Mouse (Mus musculus) heart, postnatal 10 days (tissue): Measurements from ENCODE around the gene Dnajb14. TPM values are rescaled to one million over a fixed set of nuclear protein-coding genes. Genes with fewer than 3 reads are reported as not detected.
A peak's percentile ranks its signal among the peaks of the same experiment; 100 is the strongest.
"Not testable (repeated sequence)": the region's sequence is repeated elsewhere in the genome, so short reads cannot be mapped to it uniquely, and the experiment has no call there.

ENCODE experiments used
- DNase-seq, 2 experiments: peaks; one replicate each; pipeline ENCODE4 v3.0.0; 2021
- intact Hi-C: fragments of 180-260 bp; cut with DNase I; formaldehyde crosslinking; loops from one replicate; pipeline ENCODE4 v1.15.1; 2025
- total RNA-seq, 2 experiments: library from RNA; stranded (reverse); gene quantifications; 2 replicates each; pipeline ENCODE4 v1.2.3; 2021

Gene Dnajb14
- 10 to 100 TPM; 12.1 to 12.8 TPM for total RNA-seq

- intact Hi-C loops, result loop anchor here (2.0 to 10.0 kb wide), 2 partner anchors 121 to 657 kb away; partner anchors contain the start of gene Eif4e
- peak; percentile 65 to 76 for DNase-seq
These were observed at the start of gene Dnajb14 for GRCm38 (mm10) chr3:137867437-137868093. Dnajb14 (plus strand) TSS chr3:137867675.

DNA sequence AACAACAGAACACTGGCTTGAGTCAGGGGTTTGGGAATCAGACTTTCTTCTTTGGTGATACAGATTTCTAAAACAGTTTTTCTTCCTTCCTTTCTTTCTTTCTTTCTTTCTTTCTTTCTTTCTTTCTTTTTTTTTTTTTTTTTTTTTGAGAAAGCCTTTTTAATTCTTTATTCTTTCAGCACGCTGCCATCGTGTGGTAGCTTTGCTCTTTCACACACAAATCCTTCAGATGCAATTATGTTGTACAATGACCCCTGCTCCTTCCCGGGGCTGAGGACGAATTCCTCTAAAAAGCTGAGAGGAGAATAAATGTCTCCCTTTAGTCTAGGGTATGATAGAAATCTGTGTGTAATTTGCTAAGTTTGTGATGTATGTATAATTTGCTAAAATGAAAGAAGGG is 48.8 kb upstream of the Dnajb14 start:
- intact Hi-C loops, result loop anchor here (5.0 kb wide), 1 partner anchor 41 kb away; no protein-coding TSS in a partner anchor
- DNase-seq, result peak in 1 of 2 experiments; percentile 15

DNA sequence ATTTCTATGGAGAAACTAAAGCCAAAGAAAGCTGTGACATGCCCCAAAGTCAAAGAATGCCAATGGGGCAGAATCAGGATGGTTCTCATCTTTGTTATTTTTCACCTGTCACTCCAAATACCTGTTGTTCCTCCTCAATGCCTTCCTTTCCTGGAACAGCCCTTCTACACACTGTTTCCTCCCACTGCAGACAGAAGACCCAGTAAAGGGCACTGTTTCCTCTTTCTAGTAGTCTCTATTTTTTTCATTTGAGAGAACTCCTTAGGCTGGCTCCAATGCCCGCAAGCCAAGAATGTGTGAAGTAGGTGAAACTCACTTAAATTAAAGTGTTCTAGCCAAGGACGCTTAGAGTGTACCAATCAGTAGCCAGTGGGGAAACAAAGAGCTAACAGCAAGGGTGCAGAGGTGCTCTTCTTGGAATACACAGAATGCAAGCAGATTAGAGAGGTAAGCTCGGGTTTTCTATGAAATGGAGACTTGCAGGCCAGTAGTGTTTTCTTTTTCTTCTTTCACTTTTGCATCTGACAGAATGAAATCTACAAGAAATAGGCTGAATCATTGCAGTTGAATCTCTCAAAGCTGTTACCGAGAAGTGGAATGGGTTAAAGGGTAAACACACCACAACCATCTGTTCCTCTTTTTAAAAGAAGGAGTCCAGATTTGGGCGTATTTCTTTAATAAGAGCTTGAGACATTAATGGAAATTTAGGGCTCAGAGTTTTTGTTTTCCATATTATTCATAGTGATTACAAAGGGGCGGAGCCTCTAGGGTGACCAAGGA is 46.6 kb upstream of the Dnajb14 start:
- no peak for DNase-seq
- intact Hi-C loops, result no loop called here

GRCm38 (mm10) chr3:137823317-137823716 is 44.2 kb upstream of the Dnajb14 start:
- no peak for DNase-seq
- intact Hi-C loops, result no loop called here

DNA sequence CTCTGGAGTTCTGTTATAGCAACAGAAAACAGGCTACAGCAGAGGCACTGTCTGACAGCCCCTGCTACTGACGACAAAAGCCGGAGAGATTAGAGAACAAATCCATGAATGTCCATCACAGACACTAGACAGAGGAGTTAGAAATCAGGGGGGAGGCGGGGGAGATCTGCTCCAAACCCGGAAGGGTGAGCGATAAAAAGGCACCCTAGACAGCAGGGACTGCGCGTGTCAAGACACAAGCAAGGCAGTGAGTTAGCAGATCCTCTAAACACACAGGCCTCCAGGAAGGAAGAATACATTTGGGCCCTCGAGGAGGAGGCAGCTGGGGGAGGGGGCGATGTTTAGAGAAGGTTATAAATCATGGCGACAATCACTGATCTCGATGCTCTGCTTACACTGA is 39.8 kb upstream of the Dnajb14 start:
- peak; percentile 5 to 12 for DNase-seq
- intact Hi-C loops, result no loop called here

DNA sequence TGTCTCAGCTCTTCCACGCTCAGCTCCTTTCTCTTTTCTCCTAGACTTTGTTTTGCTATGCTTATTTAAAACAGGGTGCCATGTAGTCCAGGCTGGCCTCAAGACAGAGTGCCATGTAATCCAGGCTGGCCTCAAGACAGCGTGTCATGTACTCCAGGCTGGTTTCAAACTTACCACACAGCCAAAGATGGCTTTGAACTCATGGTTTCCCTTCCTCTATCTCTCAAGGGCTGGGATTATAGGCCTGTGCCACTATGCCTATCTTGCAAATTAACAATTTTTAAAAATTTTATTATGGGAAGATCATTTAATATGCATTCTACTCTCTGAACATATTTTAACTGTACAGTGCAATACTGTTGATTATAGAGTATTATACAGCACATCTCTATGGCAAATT is 36.3 kb upstream of the Dnajb14 start:
- no peak for DNase-seq
- intact Hi-C loops, result no loop called here

DNA sequence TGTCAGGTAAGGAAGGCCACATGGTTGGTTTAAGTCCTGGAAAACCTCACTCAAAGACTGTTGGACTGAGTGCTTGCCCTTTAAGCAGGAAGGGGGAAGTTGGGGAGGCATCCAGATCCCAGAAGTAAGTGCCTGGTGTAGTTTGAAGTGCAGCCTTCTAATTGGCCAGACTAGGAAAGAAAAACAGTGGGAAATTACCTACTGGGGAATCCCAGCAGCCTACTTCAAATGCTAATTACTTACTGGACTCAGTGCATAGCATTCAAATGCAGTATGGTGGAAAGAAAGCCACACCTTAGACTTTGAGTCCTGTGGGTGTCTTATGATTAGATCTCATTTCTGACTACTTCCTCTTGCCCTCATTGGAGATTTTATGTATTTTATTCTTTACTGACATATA is 34.3 kb upstream of the Dnajb14 start:
- intact Hi-C loops, result no loop called here
- no peak for DNase-seq

DNA sequence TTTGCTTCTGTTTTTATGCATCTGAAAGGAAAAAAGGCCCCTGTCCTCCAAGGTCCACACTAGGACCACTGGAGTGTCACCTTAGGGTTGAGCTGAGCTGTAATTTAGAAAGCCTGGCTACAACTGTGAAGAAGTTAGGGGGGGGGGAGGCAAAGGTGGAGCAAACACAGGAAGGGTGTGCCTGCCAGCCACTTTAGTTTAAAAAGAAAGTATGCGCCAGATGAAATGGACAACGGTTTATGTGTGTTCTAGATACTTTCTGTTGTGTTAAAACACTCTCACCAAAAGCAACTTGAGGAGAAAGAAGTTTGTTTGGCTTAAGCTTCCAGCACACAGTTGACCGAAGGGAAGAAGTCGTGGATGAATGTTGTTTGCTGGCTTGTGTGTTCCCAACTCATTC is 33.8 kb upstream of the Dnajb14 start:
- intact Hi-C loops, result no loop called here

GRCm38 (mm10) chr3:137836543-137836942 is 30.9 kb upstream of the Dnajb14 start:
- intact Hi-C loops, result no loop called here
- DNase-seq, result peak; percentile 10 to 15

More for the DNA sequence above, 33.8 kb upstream of the Dnajb14 start:
- DNase-seq, result no peak

- DNase-seq, result no peak
- intact Hi-C loops, result no loop called here
These were observed 29.3 kb upstream of the Dnajb14 start for GRCm38 (mm10) chr3:137838160-137838559.

DNA sequence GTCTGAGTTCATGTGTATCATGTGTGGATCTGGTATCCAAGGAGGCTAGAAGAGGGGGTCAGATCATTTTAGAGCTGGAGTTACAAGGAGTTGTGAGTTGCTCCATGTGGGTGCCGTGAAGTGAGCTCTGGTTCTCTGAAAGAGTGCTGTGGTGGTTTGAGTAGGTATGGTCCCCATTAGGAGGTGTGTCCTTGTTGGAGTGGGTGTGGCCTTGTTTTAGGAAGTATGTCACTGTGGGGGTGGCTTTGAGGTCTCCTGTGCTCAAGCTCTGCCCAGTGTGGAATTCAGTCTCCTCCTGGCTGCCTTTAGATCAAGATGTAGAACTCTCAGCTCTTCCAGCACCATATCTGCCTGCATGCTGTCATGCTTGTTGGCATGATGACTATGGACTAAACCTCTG is 24.5 kb upstream of the Dnajb14 start:
- DNase-seq, result no peak
- intact Hi-C loops, result no loop called here

GRCm38 (mm10) chr3:137844263-137844662 is 23.2 kb upstream of the Dnajb14 start:
- intact Hi-C loops, result no loop called here
- no peak for DNase-seq

DNA sequence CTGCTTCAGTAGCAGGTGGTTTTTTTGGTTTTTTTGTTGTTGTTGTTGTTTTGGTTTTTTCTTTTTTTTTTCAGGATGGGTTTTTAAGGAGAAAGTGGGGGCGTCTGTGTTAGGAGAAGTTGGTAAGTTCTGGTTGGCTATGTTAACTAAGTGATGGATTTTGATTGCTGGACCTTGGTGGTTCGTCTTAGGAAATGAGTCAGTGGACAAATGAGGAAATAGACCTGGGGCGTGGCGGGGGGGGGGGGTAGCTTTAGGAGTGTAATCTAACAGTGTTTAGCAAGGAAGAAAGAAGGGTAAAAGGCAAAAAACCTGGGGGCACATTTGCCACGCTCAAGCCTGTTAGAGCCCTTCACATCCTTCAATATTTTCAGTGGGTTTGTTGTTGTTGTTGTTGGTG is 20.9 kb upstream of the Dnajb14 start:
- no peak for DNase-seq
- intact Hi-C loops, result no loop called here

- intact Hi-C loops, result no loop called here
- no peak for DNase-seq
These were observed 19.1 kb upstream of the Dnajb14 start for GRCm38 (mm10) chr3:137848354-137848753.

GRCm38 (mm10) chr3:137849697-137850096 is 17.8 kb upstream of the Dnajb14 start:
- intact Hi-C loops, result loop anchor here (10.0 kb wide), 1 partner anchor 565 kb away; no protein-coding TSS in a partner anchor

GRCm38 (mm10) chr3:137851196-137851595 is 16.3 kb upstream of the Dnajb14 start:
- DNase-seq, result no peak
- intact Hi-C loops, result loop anchor here (10.0 kb wide), 1 partner anchor 566 kb away; no protein-coding TSS in a partner anchor

More at GRCm38 (mm10) chr3:137849697-137850096, 17.8 kb upstream of the Dnajb14 start:
- DNase-seq, result no peak

DNA sequence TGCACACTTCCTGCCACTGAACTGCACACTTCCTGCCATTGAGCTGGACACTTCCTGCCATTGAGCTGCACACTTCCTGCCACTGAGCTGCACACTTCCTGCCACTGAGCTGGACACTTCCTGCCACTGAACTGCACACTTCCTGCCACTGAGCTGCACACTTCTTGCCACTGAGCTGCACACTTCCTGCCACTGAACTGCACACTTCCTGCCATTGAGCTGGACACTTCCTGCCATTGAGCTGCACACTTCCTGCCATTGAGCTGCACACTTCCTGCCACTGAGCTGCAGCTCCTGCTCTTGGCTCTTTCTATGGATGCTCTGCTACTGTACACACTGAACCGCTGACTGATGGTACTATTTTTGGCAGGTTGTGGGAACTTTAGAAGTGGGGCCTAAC is 14.5 kb upstream of the Dnajb14 start:
- not testable (repeated sequence) for DNase-seq
- intact Hi-C loops, result loop anchor here (10.0 kb wide), 1 partner anchor 568 kb away; no protein-coding TSS in a partner anchor

GRCm38 (mm10) chr3:137855328-137855727 is 12.1 kb upstream of the Dnajb14 start:
- no peak for DNase-seq
- intact Hi-C loops, result loop anchor here (10.0 kb wide), 1 partner anchor 571 kb away; no protein-coding TSS in a partner anchor

GRCm38 (mm10) chr3:137856061-137856460 is 11.4 kb upstream of the Dnajb14 start:
- DNase-seq, result no peak
- intact Hi-C loops, result loop anchor here (10.0 kb wide), 1 partner anchor 571 kb away; no protein-coding TSS in a partner anchor

- intact Hi-C loops, result loop anchor here (10.0 kb wide), 1 partner anchor 664 kb away; the partner anchor contains the start of gene Eif4e
- peak; percentile 57 to 59 for DNase-seq
These were observed 6.9 kb upstream of the Dnajb14 start for GRCm38 (mm10) chr3:137860394-137861170.

GRCm38 (mm10) chr3:137861436-137861835 is 6.0 kb upstream of the Dnajb14 start:
- intact Hi-C loops, result loop anchor here (10.0 kb wide), 1 partner anchor 663 kb away; the partner anchor contains the start of gene Eif4e
- DNase-seq, result no peak
